In genomic region chr2:57122986-57123980, GRCm38 (mm10) we compare ENCODE assay signal across 8 mouse cellular contexts. TPM values are rescaled to one million over a fixed set of nuclear protein-coding genes. Genes with fewer than 3 reads are reported as not detected.
DNase-seq lines count a peak whose midpoint lies in the region; ATAC-seq lines count a peak whose summit lies in the region.

No protein-coding gene starts in this region.

- peak overlapping the region; percentile 88 for H3K27ac ChIP-seq in embryonic facial prominence, embryonic 12.5 days
- peak overlapping the region; percentile 100 for H3K27ac ChIP-seq in heart, embryonic 10.5 days

- peaks cover 5% of the 10 kb centered on the region; the same call in 1 of the 2 replicates for H3K4me1 ChIP-seq in embryonic facial prominence, embryonic 12.5 days
- peaks cover 6% of the 10 kb centered on the region; the same call in 1 of the 2 replicates for H3K4me1 ChIP-seq in heart, embryonic 10.5 days

- peak; percentile 54 for DNase-seq in CD4-positive helper T cell, adult 2 months (ENCODE audit: low read depth, low spot score)
- peak; percentile 55 to 66 for DNase-seq in adrenal gland, adult 18-20 months (ENCODE audit: low spot score in 2 of 2)
- DNase-seq in heart, embryonic 10.5 days (ENCODE audit: low spot score) = peak; percentile 87
- DNase-seq in kidney, adult 9 months = peak; percentile 40
- peak; percentile 65 for DNase-seq in lung, postnatal 10 days
- DNase-seq in retina, embryonic 14.5 days (ENCODE audit: low spot score) = peak; percentile 57
- DNase-seq in right cerebral cortex, postnatal 4 days = no peak

- no peaks in the 10 kb centered on the region for H3K36me3 ChIP-seq in embryonic facial prominence, embryonic 12.5 days
- H3K36me3 ChIP-seq in heart, embryonic 10.5 days = no peaks in the 10 kb centered on the region

- peak overlapping the region; percentile 95 for H3K9ac ChIP-seq in embryonic facial prominence, embryonic 12.5 days

- 1% methylated on average over 54 of the region's 67 CpGs for WGBS in embryonic facial prominence, embryonic 12.5 days
- under 1% methylated on average over 67 of the region's 67 CpGs for WGBS in heart, embryonic 10.5 days

- no peaks in the 10 kb centered on the region for H3K9me3 ChIP-seq in embryonic facial prominence, embryonic 12.5 days
- H3K9me3 ChIP-seq in heart, embryonic 10.5 days = no peaks in the 10 kb centered on the region

- ATAC-seq in embryonic facial prominence, embryonic 12.5 days (ENCODE audit: insufficient number of reproducible peaks, insufficient read depth, low FRiP score, low TSS enrichment) = peak; percentile 80

- peak overlapping the region; percentile 46 for H3K4me2 ChIP-seq in embryonic facial prominence, embryonic 12.5 days (replicated peaks)

- no peaks in the 10 kb centered on the region for H3K27me3 ChIP-seq in embryonic facial prominence, embryonic 12.5 days
- no peaks in the 10 kb centered on the region for H3K27me3 ChIP-seq in heart, embryonic 10.5 days (ENCODE audit: insufficient read depth, poor library complexity, severe bottlenecking)

- H3K4me3 ChIP-seq in embryonic facial prominence, embryonic 12.5 days = peak overlapping the region; percentile 81
- peak overlapping the region; percentile 99 for H3K4me3 ChIP-seq in heart, embryonic 10.5 days

RNA-seq across cellular contexts. Expression of gene Nr4a2, which starts 0.5 kb away (rescaled TPM):
- total RNA-seq in adrenal gland, adult 18-20 months (2021) = 10 to 100 TPM; 16.8 to 27.9 TPM
- polyA plus RNA-seq in embryonic facial prominence, embryonic 12.5 days (2016; fragmentation: Nextera tagmentation; extraction: Ambion mirVana) = 7.5 and 8.4 TPM in 2 replicates
- 2.3 and 3.4 TPM in 2 replicates for polyA plus RNA-seq in heart, embryonic 10.5 days (2016; fragmentation: Nextera tagmentation; extraction: Ambion mirVana)
